ENCODE assay signal across 8 mouse cellular contexts in the genomic region with DNA sequence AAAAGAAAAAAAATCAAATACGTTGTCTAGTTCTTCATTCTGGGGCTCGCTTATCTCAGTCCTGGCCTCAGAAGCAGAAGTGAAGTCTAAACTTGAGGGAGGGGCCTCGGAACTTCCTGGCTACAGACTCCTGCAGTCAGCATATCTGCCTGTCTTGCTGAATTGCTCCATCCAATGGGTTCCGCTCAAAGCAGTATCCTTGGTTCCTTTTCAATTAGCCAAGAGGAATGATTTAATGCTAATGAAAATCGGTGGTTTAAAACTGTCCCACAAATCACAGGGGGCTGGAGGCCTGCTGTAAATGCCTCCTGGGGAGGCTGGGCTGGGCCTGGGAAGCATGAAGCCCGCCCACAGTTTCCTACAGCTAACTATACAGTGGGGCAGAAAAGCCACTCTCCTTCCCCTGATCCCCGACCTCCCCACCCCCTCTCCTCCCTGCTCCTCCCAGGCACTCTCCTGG. TPM values are rescaled to one million over a fixed set of nuclear protein-coding genes. Genes with fewer than 3 reads are reported as not detected.
A peak's percentile ranks its signal among the peaks of the same experiment; 100 is the strongest.
DNase-seq lines count a peak whose midpoint lies in the region; ATAC-seq lines count a peak whose summit lies in the region.

No protein-coding gene starts in this region.

- 3% methylated on average over 7 of the region's 7 CpGs for WGBS in kidney, embryonic 15.5 days
- 12% methylated on average over 7 of the region's 7 CpGs for WGBS in forebrain, embryonic 11.5 days

- no peak overlapping the region for H3K4me3 ChIP-seq in kidney, embryonic 15.5 days (replicated peaks)
- no peak overlapping the region for H3K4me3 ChIP-seq in forebrain, embryonic 11.5 days (ENCODE audit: low read depth, low read length)

- H3K9me3 ChIP-seq in kidney, embryonic 15.5 days (replicated peaks): no peaks in the 10 kb centered on the region
- H3K9me3 ChIP-seq in forebrain, embryonic 11.5 days (ENCODE audit: control insufficient read depth, low read length): no peaks in the 10 kb centered on the region

- H3K4me2 ChIP-seq in kidney, embryonic 15.5 days: 0 out of 2 replicates have a peak overlapping the region, but pooled peaks have one; percentile 21
- H3K4me2 ChIP-seq in forebrain, embryonic 11.5 days (ENCODE audit: low read depth, low read length, severe bottlenecking): no peak overlapping the region

- no peak overlapping the region for H3K9ac ChIP-seq in kidney, embryonic 15.5 days
- no peak overlapping the region for H3K9ac ChIP-seq in forebrain, embryonic 11.5 days (ENCODE audit: low read length)

- no peaks in the 10 kb centered on the region for H3K36me3 ChIP-seq in kidney, embryonic 15.5 days
- no peaks in the 10 kb centered on the region for H3K36me3 ChIP-seq in forebrain, embryonic 11.5 days (ENCODE audit: control insufficient read depth, insufficient read depth, low read length)

- peak; percentile 85 for ATAC-seq in kidney, embryonic 15.5 days (replicated peaks; ENCODE audit: low FRiP score)
- peak; percentile 90 for ATAC-seq in monocyte, adult 5-6 weeks (replicated peaks; ENCODE audit: insufficient number of reproducible peaks, low FRiP score, low TSS enrichment, poor library complexity, severe bottlenecking)
- ATAC-seq in forebrain, embryonic 11.5 days (replicated peaks; ENCODE audit: low FRiP score): no peak

- H3K4me1 ChIP-seq in kidney, embryonic 15.5 days: peaks cover 35% of the 10 kb centered on the region
- H3K4me1 ChIP-seq in forebrain, embryonic 11.5 days (replicated peaks; ENCODE audit: control insufficient read depth, insufficient read depth, low read length): peaks cover 5% of the 10 kb centered on the region; the same call in 1 of the 2 replicates

- 0 out of 2 replicates have a peak, but pooled peaks cover 6% of the 10 kb centered on the region for H3K27me3 ChIP-seq in kidney, embryonic 15.5 days
- no peaks in the 10 kb centered on the region for H3K27me3 ChIP-seq in forebrain, embryonic 11.5 days (ENCODE audit: control insufficient read depth, insufficient read depth, low read length)

- peak overlapping the region; percentile 79 for H3K27ac ChIP-seq in kidney, embryonic 15.5 days
- H3K27ac ChIP-seq in forebrain, embryonic 11.5 days (ENCODE audit: low read depth, low read length): no peak overlapping the region

- DNase-seq in layer of hippocampus, adult 9-11 months: peak; percentile 69
- no peak for DNase-seq in layer of hippocampus, postnatal 25 days (ENCODE audit: extremely low spot score in 1 of 2, low spot score in 1 of 2)
- DNase-seq in ZHBTc4 (ENCODE audit: low read depth, low spot score): peak; percentile 61
- DNase-seq in layer of hippocampus, postnatal 10 days (ENCODE audit: low spot score in 2 of 2): no peak
- no peak for DNase-seq in forebrain, embryonic 11.5 days (ENCODE audit: low spot score)
- no peak for DNase-seq in gastrocnemius, adult 18-20 months (ENCODE audit: low spot score)

RNA-seq across cellular contexts. Expression of a gene that starts 12.9 kb away (rescaled TPM):
- 10 to 100 TPM; 64.2 to 96.4 TPM for total RNA-seq in layer of hippocampus, postnatal 25 days (2021)
- 16.4 and 16.6 TPM in 2 replicates for polyA plus RNA-seq in kidney, embryonic 15.5 days (2015; fragmentation: Nextera tagmentation; extraction: Ambion mirVana)
- 7.2 to 18.3 TPM (median 8.5 TPM) in 3 replicates for total RNA-seq in monocyte, adult 5-6 weeks (2017)
- total RNA-seq in layer of hippocampus, postnatal 10 days (2021): 100 to 1,000 TPM; 214 to 218 TPM
- polyA plus RNA-seq in forebrain, embryonic 11.5 days (2014; fragmentation: Nextera tagmentation; extraction: Ambion mirVana): 23.4 and 26.9 TPM in 2 replicates
- 10 to 100 TPM in 1 of 2 experiments, 1 to 10 TPM in 1; 8.4 to 11.4 TPM for total RNA-seq in gastrocnemius, adult 18-20 months (2021)

Comparison
In these comparisons a context has a peak if more than half of its experiments do, and no peak if none do; other contexts are left out.
1. DNase-seq: peak in layer of hippocampus, adult 9-11 months (single experiment) and ZHBTc4 (single experiment); none in layer of hippocampus, postnatal 25 days (0 of 2), layer of hippocampus, postnatal 10 days (0 of 2), forebrain, embryonic 11.5 days (single experiment) and gastrocnemius, adult 18-20 months (single experiment).